Mouse (Mus musculus) myocyte (in vitro differentiated cells): ENCODE data around the gene Hdac7.

Source experiments
- CEBPB ChIP-seq: IDR thresholded peaks from 2 replicates; pipeline ENCODE4 v1.6.1; 2011; ENCODE audit warnings: mild to moderate bottlenecking, moderate library complexity; ENCODE audit not compliant: poor library complexity, insufficient read depth, severe bottlenecking
- MAX ChIP-seq: IDR thresholded peaks from one replicate; pipeline ENCODE4 v1.6.1; 2011; ENCODE audit warnings: low read depth, mild to moderate bottlenecking, control low read depth
- MYOD1 ChIP-seq, 3 experiments: IDR thresholded peaks; one replicate each; pipeline ENCODE4 v1.6.1; 2011; ENCODE audit warnings: control low read depth in 2 of 3, low read depth in 2 of 3, mild to moderate bottlenecking in 2 of 3, moderate library complexity in 1 of 3; ENCODE audit not compliant: insufficient read length in 2 of 3, control insufficient read depth in 1 of 3
- MYOG ChIP-seq, 3 experiments: IDR thresholded peaks; one replicate each; pipeline ENCODE4 v1.6.1; 2011; ENCODE audit warnings: control low read depth in 2 of 3, low read depth in 2 of 3, mild to moderate bottlenecking in 2 of 3; ENCODE audit not compliant: insufficient read length in 2 of 3, control insufficient read depth in 1 of 3, insufficient read depth in 1 of 3
- POLR2A ChIP-seq: IDR thresholded peaks from one replicate; pipeline ENCODE4 v1.6.1; 2011; ENCODE audit warnings: low read depth, mild to moderate bottlenecking, control low read depth, moderate library complexity; ENCODE audit not compliant: insufficient read length
- TCF12 ChIP-seq: IDR thresholded peaks from one replicate; pipeline ENCODE4 v1.6.1; 2011; ENCODE audit warnings: mild to moderate bottlenecking, control low read depth; ENCODE audit not compliant: poor library complexity, insufficient read depth, severe bottlenecking
- TCF3 ChIP-seq: IDR thresholded peaks from one replicate; pipeline ENCODE4 v1.6.1; 2011; ENCODE audit warnings: low read depth, control low read depth; ENCODE audit not compliant: insufficient read length
- USF1 ChIP-seq: IDR thresholded peaks from one replicate; pipeline ENCODE4 v1.6.1; 2011; ENCODE audit warnings: low read depth, mild to moderate bottlenecking, control low read depth, moderate library complexity

- TF ChIP-seq TCF12 (no peak), MYOG (IDR thresholded peaks at IDR 0.05; ENCODE audit: control insufficient read depth in 1 of 3, insufficient read depth in 1 of 3, insufficient read length in 2 of 3, low read depth in 2 of 3) (no peak), POLR2A (no peak), USF1 (no peak), CEBPB (no peak), TCF3 (no peak), MYOD1 (IDR thresholded peaks at IDR 0.05; ENCODE audit: control insufficient read depth in 1 of 3, insufficient read length in 2 of 3, low read depth in 2 of 3) (no peak), MAX (no peak)
Observed at GRCm38 (mm10) chr15:97744930-97745329, 99.4 kb downstream of the Hdac7 start.
